Comparison of ENCODE assay signal across 21 mouse cellular contexts in the genomic region with DNA sequence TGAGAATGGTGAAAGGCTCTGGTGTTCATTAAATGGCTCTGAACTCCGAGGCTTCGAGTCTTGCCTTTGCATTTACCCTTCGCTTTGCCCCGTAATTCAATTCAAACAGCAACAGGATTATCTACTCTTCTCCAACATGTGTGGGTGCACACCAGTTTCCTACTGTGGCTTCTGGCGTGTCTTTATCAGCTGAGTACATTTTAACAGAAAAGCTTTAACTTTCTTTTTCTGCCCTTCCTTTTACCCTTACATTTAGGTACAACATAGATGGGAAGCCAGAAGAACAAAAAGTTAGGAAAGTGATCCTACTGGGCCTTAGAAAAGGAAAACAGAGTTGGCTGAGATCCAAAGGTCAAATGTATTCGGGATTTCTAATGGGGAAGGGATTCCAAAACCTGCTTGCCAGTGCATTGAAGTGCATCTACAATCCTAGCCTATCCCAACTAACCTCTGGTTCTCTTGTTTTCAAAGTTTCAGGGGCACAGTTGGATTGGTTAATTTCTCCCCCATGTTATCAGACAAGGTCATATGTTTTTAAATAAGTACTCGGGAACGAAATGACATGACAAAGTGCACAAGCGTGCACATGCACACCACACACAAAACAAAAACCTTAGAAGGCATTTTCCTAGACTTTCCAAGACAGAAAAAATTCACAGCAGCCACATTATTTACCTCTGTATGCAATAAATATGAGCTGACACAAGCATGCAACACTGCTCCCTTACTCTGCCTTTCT.
DNase-seq lines count a peak whose midpoint lies in the region; ATAC-seq and TF ChIP-seq lines count a peak whose summit lies in the region.
"Had no signal": no experiment of that assay in that cellular context is flagged by ENCODE, and none has a peak within 500 bp of the region (broad histone marks: within the 10 kb centered on the region; RNA-seq: fewer than 3 reads in every experiment).

No protein-coding gene starts in this region.

- H3K36me3 ChIP-seq in heart, embryonic 11.5 days (ENCODE audit: control insufficient read depth, insufficient read depth, low read length), result no peaks in the 10 kb centered on the region
- no peaks in the 10 kb centered on the region for H3K36me3 ChIP-seq in megakaryocyte, embryonic 14.5 days (replicated peaks; ENCODE audit: low read length)
- H3K36me3 ChIP-seq in liver, embryonic 14.5 days (replicated peaks; ENCODE audit: control insufficient read depth, insufficient read depth, low read depth), result no peaks in the 10 kb centered on the region
- H3K36me3 ChIP-seq in midbrain, embryonic 16.5 days (ENCODE audit: control insufficient read depth, insufficient read depth, low read length), result no peaks in the 10 kb centered on the region
- no peaks in the 10 kb centered on the region for H3K36me3 ChIP-seq in midbrain, embryonic 14.5 days (ENCODE audit: control insufficient read depth, insufficient read depth, low read length)
- H3K36me3 ChIP-seq: embryonic facial prominence, embryonic 12.5 days; forebrain, embryonic 15.5 days; limb, embryonic 15.5 days; midbrain, embryonic 10.5 days had no signal

- no peak overlapping the region for H3K9ac ChIP-seq in heart, embryonic 11.5 days (ENCODE audit: low read depth, low read length)
- H3K9ac ChIP-seq in liver, embryonic 14.5 days (replicated peaks), result no peak overlapping the region
- no peak overlapping the region for H3K9ac ChIP-seq in midbrain, embryonic 16.5 days (ENCODE audit: low read depth, low read length)
- no peak overlapping the region for H3K9ac ChIP-seq in midbrain, embryonic 14.5 days (replicated peaks; ENCODE audit: low read length)
- H3K9ac ChIP-seq: embryonic facial prominence, embryonic 12.5 days; forebrain, embryonic 15.5 days; hindbrain, embryonic 14.5 days; limb, embryonic 15.5 days had no signal

- no peak for DNase-seq in heart, adult 9 months (ENCODE audit: low spot score in 2 of 2)
- no peak for DNase-seq in liver, embryonic 14.5 days (ENCODE audit: low read depth in 3 of 3, low spot score in 3 of 3)
- DNase-seq in midbrain, embryonic 14.5 days, result no peak
- DNase-seq in thymus, postnatal 36 days, result no peak
- DNase-seq: cerebellum, adult 9-10 months; kidney, adult 8-10 months; kidney, postnatal 14 days; lung, postnatal 14 days; retina, postnatal 1 day; thymus, postnatal 14 days had no signal

- WGBS in heart, embryonic 11.5 days (ENCODE audit: insufficient replicate concordance), result 68% methylated on average over 9 of the region's 9 CpGs
- 20% methylated on average over 9 of the region's 9 CpGs for WGBS in liver, embryonic 14.5 days (ENCODE audit: insufficient replicate concordance)
- 52% methylated on average over 9 of the region's 9 CpGs for WGBS in midbrain, embryonic 16.5 days
- WGBS in midbrain, embryonic 14.5 days, result 50% methylated on average over 9 of the region's 9 CpGs

- no peak overlapping the region for H3K4me3 ChIP-seq in heart, embryonic 11.5 days (ENCODE audit: low read depth, low read length)
- H3K4me3 ChIP-seq in megakaryocyte, embryonic 14.5 days (replicated peaks), result peak overlapping the region; percentile 78
- H3K4me3 ChIP-seq in liver, embryonic 14.5 days (ENCODE audit: insufficient read depth in 1 of 2, low read depth in 2 of 2, low read length in 2 of 2), result no peak overlapping the region
- no peak overlapping the region for H3K4me3 ChIP-seq in midbrain, embryonic 16.5 days (ENCODE audit: low read depth, low read length)
- H3K4me3 ChIP-seq in midbrain, embryonic 14.5 days (replicated peaks; ENCODE audit: low read depth, low read length), result no peak overlapping the region
- H3K4me3 ChIP-seq: embryonic facial prominence, embryonic 12.5 days; forebrain, embryonic 15.5 days; layer of hippocampus, adult 2 months; limb, embryonic 15.5 days; midbrain, embryonic 10.5 days had no signal

- peaks cover 12% of the 10 kb centered on the region for H3K4me1 ChIP-seq in heart, embryonic 11.5 days (ENCODE audit: control insufficient read depth, insufficient read depth, low read length)
- H3K4me1 ChIP-seq in megakaryocyte, embryonic 14.5 days, result peaks cover 70% of the 10 kb centered on the region
- peaks cover 0 to 2% of the 10 kb centered on the region in 2 experiments; a peak in 2 of 4 replicates for H3K4me1 ChIP-seq in liver, embryonic 14.5 days (replicated peaks; ENCODE audit: control insufficient read depth in 2 of 2, insufficient read depth in 2 of 2, low read length in 1 of 2)
- no peaks in the 10 kb centered on the region for H3K4me1 ChIP-seq in midbrain, embryonic 16.5 days (ENCODE audit: control insufficient read depth, insufficient read depth, low read length)
- H3K4me1 ChIP-seq in midbrain, embryonic 14.5 days (ENCODE audit: control insufficient read depth, insufficient read depth, low read length), result no peaks in the 10 kb centered on the region
- H3K4me1 ChIP-seq: embryonic facial prominence, embryonic 12.5 days; forebrain, embryonic 15.5 days; limb, embryonic 15.5 days; midbrain, embryonic 10.5 days had no signal

- peak overlapping the region; percentile 13; the same call in 1 of the 2 replicates for H3K27ac ChIP-seq in heart, embryonic 11.5 days (ENCODE audit: low read depth, low read length)
- H3K27ac ChIP-seq in liver, embryonic 14.5 days, result no peak overlapping the region
- no peak overlapping the region for H3K27ac ChIP-seq in midbrain, embryonic 16.5 days (ENCODE audit: low read length)
- no peak overlapping the region for H3K27ac ChIP-seq in midbrain, embryonic 14.5 days (replicated peaks; ENCODE audit: low read depth, low read length)
- H3K27ac ChIP-seq: embryonic facial prominence, embryonic 12.5 days; forebrain, embryonic 15.5 days; hindbrain, embryonic 14.5 days; layer of hippocampus, adult 2 months; limb, embryonic 15.5 days; midbrain, embryonic 10.5 days had no signal

- no peaks in the 10 kb centered on the region for H3K27me3 ChIP-seq in heart, embryonic 11.5 days (ENCODE audit: control insufficient read depth, insufficient read depth, low read length)
- H3K27me3 ChIP-seq in megakaryocyte, embryonic 14.5 days (replicated peaks), result no peaks in the 10 kb centered on the region
- no peaks in the 10 kb centered on the region for H3K27me3 ChIP-seq in liver, embryonic 14.5 days (ENCODE audit: control insufficient read depth, insufficient read depth, low read length)
- no peaks in the 10 kb centered on the region for H3K27me3 ChIP-seq in midbrain, embryonic 16.5 days (ENCODE audit: control insufficient read depth, insufficient read depth, low read depth, low read length)
- no peaks in the 10 kb centered on the region for H3K27me3 ChIP-seq in midbrain, embryonic 14.5 days (ENCODE audit: control insufficient read depth, insufficient read depth, low read length)
- H3K27me3 ChIP-seq: embryonic facial prominence, embryonic 12.5 days; forebrain, embryonic 15.5 days; limb, embryonic 15.5 days had no signal

- H3K9me3 ChIP-seq in heart, embryonic 11.5 days (replicated peaks; ENCODE audit: control insufficient read depth, low read length), result no peaks in the 10 kb centered on the region
- H3K9me3 ChIP-seq in megakaryocyte, embryonic 14.5 days, result no peaks in the 10 kb centered on the region
- H3K9me3 ChIP-seq in liver, embryonic 14.5 days (ENCODE audit: control insufficient read depth, low read length), result no peaks in the 10 kb centered on the region
- no peaks in the 10 kb centered on the region for H3K9me3 ChIP-seq in midbrain, embryonic 16.5 days (replicated peaks; ENCODE audit: control insufficient read depth, low read length, poor library complexity, severe bottlenecking)
- H3K9me3 ChIP-seq in midbrain, embryonic 14.5 days (ENCODE audit: control insufficient read depth, low read length), result no peaks in the 10 kb centered on the region
- H3K9me3 ChIP-seq: embryonic facial prominence, embryonic 12.5 days; forebrain, embryonic 15.5 days; limb, embryonic 15.5 days; midbrain, embryonic 10.5 days had no signal

- ATAC-seq in heart, embryonic 11.5 days (replicated peaks; ENCODE audit: insufficient number of reproducible peaks, low FRiP score, low TSS enrichment), result no peak
- ATAC-seq in megakaryocyte, adult 5-6 weeks (ENCODE audit: poor library complexity, severe bottlenecking), result no peak
- ATAC-seq in liver, embryonic 14.5 days (ENCODE audit: insufficient read depth), result peak; percentile 74; the same call in 1 of the 2 replicates
- ATAC-seq in midbrain, embryonic 16.5 days, result no peak
- no peak for ATAC-seq in midbrain, embryonic 14.5 days (ENCODE audit: low FRiP score, low TSS enrichment)
- ATAC-seq: CD4-positive, CD25-positive, alpha-beta regulatory T cell, adult 4 months; forebrain, embryonic 15.5 days had no signal

- no peak overlapping the region for H3K4me2 ChIP-seq in heart, embryonic 11.5 days
- no peak overlapping the region for H3K4me2 ChIP-seq in liver, embryonic 14.5 days (ENCODE audit: low read depth)
- H3K4me2 ChIP-seq in midbrain, embryonic 16.5 days (ENCODE audit: low read length), result no peak overlapping the region
- no peak overlapping the region for H3K4me2 ChIP-seq in midbrain, embryonic 14.5 days (ENCODE audit: low read length)
- H3K4me2 ChIP-seq: embryonic facial prominence, embryonic 12.5 days; forebrain, embryonic 15.5 days; hindbrain, embryonic 14.5 days; limb, embryonic 15.5 days had no signal

- TF ChIP-seq CTCF in liver, embryonic 14.5 days (IDR thresholded peaks at IDR 0.05; ENCODE audit: low read depth), result no peak

- TF ChIP-seq EP300 in liver, embryonic 14.5 days (IDR thresholded peaks at IDR 0.05; ENCODE audit: low read depth), result peak; percentile 54
